Mouse (Mus musculus) stomach, embryonic 14.5 days (tissue): ENCODE measurements at regions not wholly inside any gene's neighbourhood (a gene's known extent, or its start where the extent isn't known, plus 50 kb on each side); places are given as distances from the start of the nearest gene placed in this dataset.

Source experiments
- ATAC-seq: fragments of 200-750 bp; cut with Nextera tagmentation; 2 replicates; pipeline ENCODE4 v1.8.0; 2017; ENCODE audit warnings: low read depth, moderate TSS enrichment; ENCODE audit not compliant: insufficient number of reproducible peaks, insufficient read depth, low FRiP score
- H3K27ac ChIP-seq: fragments of 300-500 bp; sonication (generic); 2 replicates; pipeline ENCODE4 v1.5.1; 2014; ENCODE audit warnings: mild to moderate bottlenecking, low read length, moderate library complexity, mixed read lengths
- H3K27me3 ChIP-seq: fragments of 300-500 bp; sonication (generic); 2 replicates; pipeline ENCODE4 v1.6.1; 2014; ENCODE audit warnings: low read length, control low read depth, mixed read lengths; ENCODE audit not compliant: control insufficient read depth, insufficient read depth
- H3K36me3 ChIP-seq: fragments of 300-500 bp; sonication (generic); 2 replicates; pipeline ENCODE4 v1.6.1; 2014; ENCODE audit warnings: mild to moderate bottlenecking, control low read depth, low read length, moderate library complexity, mixed read lengths; ENCODE audit not compliant: control insufficient read depth, insufficient read depth
- H3K4me1 ChIP-seq: fragments of 300-500 bp; sonication (generic); 2 replicates; pipeline ENCODE4 v1.6.1; 2014; ENCODE audit warnings: low read length, control low read depth, mixed read lengths; ENCODE audit not compliant: control insufficient read depth, insufficient read depth
- H3K4me2 ChIP-seq: fragments of 300-500 bp; sonication (generic); replicated peaks from 2 replicates; pipeline ENCODE4 v1.6.1; 2014; ENCODE audit warnings: low read depth, low read length, control low read depth
- H3K4me3 ChIP-seq: fragments of 300-500 bp; sonication (generic); 2 replicates; pipeline ENCODE4 v1.5.1; 2014; ENCODE audit warnings: low read depth, low read length, control low read depth
- H3K9ac ChIP-seq: fragments of 300-500 bp; sonication (generic); replicated peaks from 2 replicates; pipeline ENCODE4 v1.6.1; 2014; ENCODE audit warnings: low read depth, mild to moderate bottlenecking, control low read depth, low read length, moderate library complexity, mixed read lengths
- H3K9me3 ChIP-seq: fragments of 300-500 bp; sonication (generic); 2 replicates; pipeline ENCODE4 v1.6.1; 2016; ENCODE audit warnings: low read depth, low read length, control low read depth; ENCODE audit not compliant: control insufficient read depth
- WGBS: fragments of 180-500 bp; shearing (Covaris S2); extraction: QIAGEN DNeasy Blood & Tissue Kit; methylation state at CpG from one replicate; pipeline ENCODE4 v1.1.7; 2014; 5-methylcytosine and 5-hydroxymethylcytosine counted together

DNA sequence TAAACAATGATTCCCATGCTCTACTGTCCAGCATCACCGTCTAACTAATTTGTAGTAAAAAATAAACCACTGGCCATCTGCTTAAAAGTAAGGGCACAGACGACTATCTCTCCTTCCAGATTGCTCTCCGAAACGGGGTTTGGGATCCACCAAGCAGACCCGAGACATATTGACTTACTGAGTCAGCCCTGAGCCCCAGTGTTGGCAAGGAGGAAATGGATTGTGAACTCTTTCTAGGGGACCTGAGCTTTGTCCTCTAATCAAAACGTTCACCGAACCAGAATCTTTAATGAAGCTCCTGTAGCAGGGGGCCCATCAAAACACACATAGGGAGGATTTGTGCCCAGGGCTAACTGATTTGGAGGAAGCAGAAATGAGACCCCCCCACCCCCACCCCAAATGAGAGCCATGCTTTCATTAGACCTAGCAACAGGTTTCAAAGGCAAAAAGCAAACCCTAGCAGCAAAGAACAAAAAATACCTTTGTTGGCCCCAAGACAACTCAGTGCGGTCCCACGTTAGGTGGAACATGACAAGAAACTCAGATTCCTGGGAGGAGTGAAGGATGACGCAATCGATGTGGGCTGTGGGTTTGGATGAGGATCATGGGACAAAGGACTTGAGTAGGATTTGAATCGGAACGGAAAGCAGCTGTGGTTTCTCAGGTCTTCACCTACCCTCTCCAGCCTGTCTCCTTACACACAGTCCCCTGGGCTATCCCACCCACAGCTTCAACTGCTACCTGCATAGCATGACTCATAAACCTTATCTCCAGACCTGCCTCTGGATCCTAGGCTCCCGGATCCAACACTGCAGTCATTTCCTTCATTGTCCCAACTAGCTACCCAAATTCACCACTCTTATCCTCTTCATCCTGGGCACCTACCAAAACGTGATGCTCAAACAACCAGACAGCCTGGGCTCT, 62.2 kb upstream of the Rreb1 start:
- Histone ChIP-seq H3K4me2 (no peak overlapping the region), H3K27ac (no peak overlapping the region), H3K4me3 (no peak overlapping the region), H3K27me3 (no peaks in the 10 kb centered on the region), H3K9me3 (no peaks in the 10 kb centered on the region), H3K9ac (no peak overlapping the region), H3K4me1 (no peaks in the 10 kb centered on the region), H3K36me3 (no peaks in the 10 kb centered on the region)
- ATAC-seq = no peak
- WGBS = 70% methylated on average over 15 of the region's 15 CpGs

DNA sequence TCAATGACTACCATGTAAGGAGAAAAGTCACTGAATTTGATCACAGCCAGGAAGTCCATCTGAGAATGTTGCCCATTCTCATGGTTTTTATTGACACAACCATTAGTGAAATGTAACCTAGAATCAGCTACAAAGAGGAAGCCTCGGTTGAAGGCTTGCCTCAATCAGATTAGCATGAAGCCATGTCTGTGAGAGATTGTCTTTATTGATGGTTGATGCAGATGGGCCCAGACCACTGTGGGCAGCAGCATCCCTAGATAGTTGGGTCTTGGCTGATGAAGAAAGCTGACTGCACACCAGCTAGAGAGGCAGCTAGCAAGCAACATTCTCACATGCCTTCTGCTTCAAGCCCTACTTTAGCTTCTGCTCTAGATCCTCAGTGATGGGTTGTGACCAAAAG, 60.4 kb upstream of the Rreb1 start:
- Histone ChIP-seq H3K36me3 (no peaks in the 10 kb centered on the region), H3K4me2 (no peak overlapping the region), H3K9me3 (no peaks in the 10 kb centered on the region), H3K27ac (no peak overlapping the region), H3K4me1 (no peaks in the 10 kb centered on the region), H3K4me3 (no peak overlapping the region), H3K9ac (no peak overlapping the region), H3K27me3 (no peaks in the 10 kb centered on the region)
- no peak for ATAC-seq
- WGBS = 64% methylated on average over 1 of the region's 1 CpGs

DNA sequence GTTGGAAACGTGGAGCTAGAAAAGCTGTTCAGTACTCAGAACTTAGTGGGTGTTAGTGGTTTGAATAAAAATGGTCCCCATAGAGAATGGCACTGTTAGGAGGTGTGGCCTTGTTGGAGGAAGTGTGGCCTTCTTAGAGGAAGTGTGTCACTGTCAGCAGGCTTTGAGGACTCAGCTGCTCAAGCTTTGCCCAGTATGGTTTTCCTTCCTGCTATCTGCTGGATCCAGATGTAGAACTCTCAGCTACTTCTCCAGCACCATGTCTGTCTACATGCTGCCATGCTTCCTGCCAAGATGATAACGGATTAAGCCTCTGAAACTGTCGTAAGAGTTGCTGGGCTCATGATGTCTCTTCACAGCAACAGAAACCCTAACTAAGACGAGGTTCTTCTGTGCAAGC, 59.8 kb upstream of the Rreb1 start:
- Histone ChIP-seq H3K36me3 (no peaks in the 10 kb centered on the region), H3K27ac (no peak overlapping the region), H3K9me3 (no peaks in the 10 kb centered on the region), H3K9ac (no peak overlapping the region), H3K4me3 (no peak overlapping the region), H3K27me3 (no peaks in the 10 kb centered on the region), H3K4me1 (no peaks in the 10 kb centered on the region), H3K4me2 (no peak overlapping the region)
- 74% methylated on average over 4 of the region's 4 CpGs for WGBS
- ATAC-seq = no peak
